Comparison of ENCODE assay signal across 12 mouse cellular contexts in genomic region chr9:50495405-50496150, GRCm38 (mm10). TPM values are rescaled to one million over a fixed set of nuclear protein-coding genes. Genes with fewer than 3 reads are reported as not detected.
A peak's percentile ranks its signal among the peaks of the same experiment; 100 is the strongest.
DNase-seq lines count a peak whose midpoint lies in the region; ATAC-seq and TF ChIP-seq lines count a peak whose summit lies in the region.
"Had no signal": no experiment of that assay in that cellular context is flagged by ENCODE, and none has a peak within 500 bp of the region (broad histone marks: within the 10 kb centered on the region; RNA-seq: fewer than 3 reads in every experiment).

No protein-coding gene starts in this region.

- WGBS in heart, embryonic 10.5 days: 51% methylated on average over 10 of the region's 10 CpGs
- 39% methylated on average over 10 of the region's 10 CpGs for whole genome bisulfite sequencing in liver, embryonic 12.5 days (ENCODE audit: insufficient replicate concordance)
- WGBS in liver, postnatal 0 days (ENCODE audit: insufficient replicate concordance): 65% methylated on average over 10 of the region's 10 CpGs
- WGBS in embryonic facial prominence, embryonic 12.5 days: 67% methylated on average over 10 of the region's 10 CpGs
- WGBS in midbrain, embryonic 13.5 days: 70% methylated on average over 10 of the region's 10 CpGs

- no peak for DNase-seq in heart, embryonic 10.5 days (ENCODE audit: low spot score)
- no peak for DNase-seq in heart, postnatal 14 days
- DNase-seq in liver, postnatal 0 days: no peak
- no peak for DNase-seq in frontal cortex, adult 2 months (ENCODE audit: extremely low spot score in 1 of 2, low spot score in 1 of 2)
- DNase-seq in testis, postnatal 10 days (ENCODE audit: low spot score): no peak
- DNase-seq: cerebellum, adult 11-12 months; right cerebral cortex, postnatal 14 days; thymus, postnatal 25 days had no signal

- no peak overlapping the region for H3K9ac ChIP-seq in liver, embryonic 12.5 days
- H3K9ac ChIP-seq in liver, postnatal 0 days (replicated peaks): no peak overlapping the region
- H3K9ac ChIP-seq in embryonic facial prominence, embryonic 12.5 days: no peak overlapping the region
- 0 out of 2 replicates have a peak overlapping the region, but pooled peaks have one; percentile 5 for H3K9ac ChIP-seq in midbrain, embryonic 13.5 days (replicated peaks)

- H3K36me3 ChIP-seq in heart, embryonic 10.5 days: no peaks in the 10 kb centered on the region
- H3K36me3 ChIP-seq in liver, embryonic 12.5 days: no peaks in the 10 kb centered on the region
- no peaks in the 10 kb centered on the region for H3K36me3 ChIP-seq in liver, postnatal 0 days (replicated peaks; ENCODE audit: insufficient read depth, low read length)
- no peaks in the 10 kb centered on the region for H3K36me3 ChIP-seq in embryonic facial prominence, embryonic 12.5 days
- no peaks in the 10 kb centered on the region for H3K36me3 ChIP-seq in midbrain, embryonic 13.5 days

- peaks cover 37% of the 10 kb centered on the region for H3K4me1 ChIP-seq in heart, embryonic 10.5 days
- H3K4me1 ChIP-seq in liver, embryonic 12.5 days: peaks cover 37% of the 10 kb centered on the region
- peaks cover 11% of the 10 kb centered on the region for H3K4me1 ChIP-seq in liver, postnatal 0 days (ENCODE audit: insufficient read depth)
- H3K4me1 ChIP-seq in embryonic facial prominence, embryonic 12.5 days: peaks cover 10% of the 10 kb centered on the region; the same call in 1 of the 2 replicates
- peaks cover 18% of the 10 kb centered on the region for H3K4me1 ChIP-seq in midbrain, embryonic 13.5 days (replicated peaks)

- TF ChIP-seq CTCF in liver, postnatal 0 days (IDR thresholded peaks at IDR 0.05; ENCODE audit: low read depth): no peak

- peak; percentile 51; the same call in 1 of the 2 replicates for ATAC-seq in liver, embryonic 12.5 days
- ATAC-seq in liver, postnatal 0 days: no peak
- ATAC-seq in embryonic facial prominence, embryonic 12.5 days (ENCODE audit: insufficient number of reproducible peaks, insufficient read depth, low FRiP score, low TSS enrichment): no peak
- peak; percentile 30; the same call in 1 of the 2 replicates for ATAC-seq in midbrain, embryonic 13.5 days
- ATAC-seq: inflammation-experienced regulatory T-cells, adult 6 months had no signal

- peak overlapping the region; percentile 36 for H3K4me2 ChIP-seq in liver, embryonic 12.5 days
- H3K4me2 ChIP-seq in liver, postnatal 0 days (ENCODE audit: low read depth, low read length): no peak overlapping the region
- H3K4me2 ChIP-seq in embryonic facial prominence, embryonic 12.5 days (replicated peaks): 0 out of 2 replicates have a peak overlapping the region, but pooled peaks have one; percentile 2
- 0 out of 2 replicates have a peak overlapping the region, but pooled peaks have one; percentile 6 for H3K4me2 ChIP-seq in midbrain, embryonic 13.5 days (replicated peaks)

- peak overlapping the region; percentile 73 for H3K27ac ChIP-seq in heart, embryonic 10.5 days
- peak overlapping the region; percentile 53 for H3K27ac ChIP-seq in liver, embryonic 12.5 days
- H3K27ac ChIP-seq in liver, postnatal 0 days (ENCODE audit: low read depth): no peak overlapping the region; the same call in 1 of the 2 replicates
- H3K27ac ChIP-seq in embryonic facial prominence, embryonic 12.5 days: no peak overlapping the region
- peak overlapping the region; percentile 4; the same call in 1 of the 2 replicates for H3K27ac ChIP-seq in midbrain, embryonic 13.5 days

- H3K27me3 ChIP-seq in heart, embryonic 10.5 days (ENCODE audit: insufficient read depth, poor library complexity, severe bottlenecking): no peaks in the 10 kb centered on the region
- H3K27me3 ChIP-seq in liver, embryonic 12.5 days (replicated peaks): no peaks in the 10 kb centered on the region
- H3K27me3 ChIP-seq in liver, postnatal 0 days (ENCODE audit: insufficient read depth, low read length): no peaks in the 10 kb centered on the region
- H3K27me3 ChIP-seq in embryonic facial prominence, embryonic 12.5 days: no peaks in the 10 kb centered on the region
- H3K27me3 ChIP-seq in midbrain, embryonic 13.5 days: no peaks in the 10 kb centered on the region

- no peak for TF ChIP-seq EP300 in liver, postnatal 0 days (IDR thresholded peaks at IDR 0.05; ENCODE audit: low read depth)

- intact Hi-C loops in heart, postnatal 14 days (cut with DNase I): no loop called here

- H3K9me3 ChIP-seq in heart, embryonic 10.5 days: no peaks in the 10 kb centered on the region
- H3K9me3 ChIP-seq in liver, embryonic 12.5 days (replicated peaks): no peaks in the 10 kb centered on the region
- no peaks in the 10 kb centered on the region for H3K9me3 ChIP-seq in liver, postnatal 0 days (ENCODE audit: low read length)
- no peaks in the 10 kb centered on the region for H3K9me3 ChIP-seq in embryonic facial prominence, embryonic 12.5 days
- no peaks in the 10 kb centered on the region for H3K9me3 ChIP-seq in midbrain, embryonic 13.5 days

- H3K4me3 ChIP-seq in heart, embryonic 10.5 days: peak overlapping the region; percentile 27
- H3K4me3 ChIP-seq in liver, embryonic 12.5 days: no peak overlapping the region
- no peak overlapping the region for H3K4me3 ChIP-seq in liver, postnatal 0 days (ENCODE audit: low read depth, low read length)
- no peak overlapping the region for H3K4me3 ChIP-seq in embryonic facial prominence, embryonic 12.5 days
- no peak overlapping the region for H3K4me3 ChIP-seq in midbrain, embryonic 13.5 days (replicated peaks)

RNA-seq across cellular contexts. Expression of gene Plet1, which starts 1.3 kb away (rescaled TPM):
- polyA plus RNA-seq in heart, embryonic 10.5 days (2016; fragmentation: Nextera tagmentation; extraction: Ambion mirVana): 2.2 and 4.2 TPM in 2 replicates
- total RNA-seq in heart, postnatal 14 days (2021): 1 to 10 TPM; 1.5 to 2.2 TPM
- 0.15 and 0.23 TPM in 2 replicates for polyA plus RNA-seq in liver, embryonic 12.5 days (2016; fragmentation: Nextera tagmentation; extraction: Ambion mirVana)
- polyA plus RNA-seq in liver, postnatal 0 days (2015; fragmentation: Nextera tagmentation; extraction: Ambion mirVana): 0.71 and 1.0 TPM in 2 replicates
- polyA plus RNA-seq in embryonic facial prominence, embryonic 12.5 days (2016; fragmentation: Nextera tagmentation; extraction: Ambion mirVana): 1.2 TPM in 2 replicates
- polyA plus RNA-seq in midbrain, embryonic 13.5 days (2015; fragmentation: Nextera tagmentation; extraction: Ambion mirVana): 0.43 and 0.58 TPM in 2 replicates
- 0.58 and 0.90 TPM in 2 replicates for polyA plus RNA-seq in frontal cortex, adult 2 months (2012; rRNA removed)
- polyA plus RNA-seq: inflammation-experienced regulatory T-cells, adult 6 months had no signal

RNA-seq across cellular contexts. Expression of gene Pts, which starts 32.9 kb away (rescaled TPM):
- 78.6 and 92.2 TPM in 2 replicates for polyA plus RNA-seq in heart, embryonic 10.5 days (2016; fragmentation: Nextera tagmentation; extraction: Ambion mirVana)
- total RNA-seq in heart, postnatal 14 days (2021): 10 to 100 TPM; 25.5 to 29.4 TPM
- polyA plus RNA-seq in liver, embryonic 12.5 days (2016; fragmentation: Nextera tagmentation; extraction: Ambion mirVana): 46.8 and 47.6 TPM in 2 replicates
- 44.6 and 48.9 TPM in 2 replicates for polyA plus RNA-seq in liver, postnatal 0 days (2015; fragmentation: Nextera tagmentation; extraction: Ambion mirVana)
- 71.9 and 73.6 TPM in 2 replicates for polyA plus RNA-seq in embryonic facial prominence, embryonic 12.5 days (2016; fragmentation: Nextera tagmentation; extraction: Ambion mirVana)
- 115 and 123 TPM in 2 replicates for polyA plus RNA-seq in midbrain, embryonic 13.5 days (2015; fragmentation: Nextera tagmentation; extraction: Ambion mirVana)
- polyA plus RNA-seq in frontal cortex, adult 2 months (2012; rRNA removed): 73.9 and 76.7 TPM in 2 replicates

RNA-seq across cellular contexts. Expression of gene Il18, which starts 59.0 kb away (rescaled TPM):
- 2.4 and 2.5 TPM in 2 replicates for polyA plus RNA-seq in heart, embryonic 10.5 days (2016; fragmentation: Nextera tagmentation; extraction: Ambion mirVana)
- 1 to 10 TPM; 1.3 to 2.0 TPM for total RNA-seq in heart, postnatal 14 days (2021)
- 2.3 and 3.1 TPM in 2 replicates for polyA plus RNA-seq in liver, embryonic 12.5 days (2016; fragmentation: Nextera tagmentation; extraction: Ambion mirVana)
- polyA plus RNA-seq in liver, postnatal 0 days (2015; fragmentation: Nextera tagmentation; extraction: Ambion mirVana): 19.1 and 19.8 TPM in 2 replicates
- polyA plus RNA-seq in embryonic facial prominence, embryonic 12.5 days (2016; fragmentation: Nextera tagmentation; extraction: Ambion mirVana): 3.3 and 5.1 TPM in 2 replicates
- 27.3 and 29.4 TPM in 2 replicates for polyA plus RNA-seq in midbrain, embryonic 13.5 days (2015; fragmentation: Nextera tagmentation; extraction: Ambion mirVana)
- 55.8 and 70.2 TPM in 2 replicates for polyA plus RNA-seq in frontal cortex, adult 2 months (2012; rRNA removed)

RNA-seq across cellular contexts. Expression of gene Bco2, which starts 59.4 kb away (rescaled TPM):
- polyA plus RNA-seq in heart, embryonic 10.5 days (2016; fragmentation: Nextera tagmentation; extraction: Ambion mirVana): 0.21 TPM in 1 of 2 replicates, not detected in the other
- total RNA-seq in heart, postnatal 14 days (2021): under 1 TPM; 0.22 to 0.33 TPM
- 0.18 TPM in 2 replicates for polyA plus RNA-seq in liver, embryonic 12.5 days (2016; fragmentation: Nextera tagmentation; extraction: Ambion mirVana)
- 1.1 and 1.6 TPM in 2 replicates for polyA plus RNA-seq in liver, postnatal 0 days (2015; fragmentation: Nextera tagmentation; extraction: Ambion mirVana)
- polyA plus RNA-seq in embryonic facial prominence, embryonic 12.5 days (2016; fragmentation: Nextera tagmentation; extraction: Ambion mirVana): 0.12 TPM in 1 of 2 replicates, not detected in the other
- polyA plus RNA-seq in midbrain, embryonic 13.5 days (2015; fragmentation: Nextera tagmentation; extraction: Ambion mirVana): 0.28 and 0.34 TPM in 2 replicates
- 4.0 and 4.3 TPM in 2 replicates for polyA plus RNA-seq in frontal cortex, adult 2 months (2012; rRNA removed)

Comparison
In these comparisons a context has a peak if more than half of its experiments do, and no peak if none do; other contexts are left out.
1. H3K27ac ChIP-seq: peak in heart, embryonic 10.5 days (single experiment), liver, embryonic 12.5 days (single experiment) and midbrain, embryonic 13.5 days (single experiment); none in liver, postnatal 0 days (single experiment) and embryonic facial prominence, embryonic 12.5 days (single experiment).
2. ATAC-seq: peak in liver, embryonic 12.5 days (single experiment) and midbrain, embryonic 13.5 days (single experiment); none in liver, postnatal 0 days (single experiment) and embryonic facial prominence, embryonic 12.5 days (single experiment).